Mouse (Mus musculus) liver, embryonic 14.5 days (tissue): ENCODE results near the gene Pfdn5. TPM values are rescaled to one million over a fixed set of nuclear protein-coding genes. Genes with fewer than 3 reads are reported as not detected.

ENCODE experiments used
- ATAC-seq: fragments of 200-750 bp; cut with Nextera tagmentation; 2 replicates; pipeline ENCODE4 v1.8.0; 2017; ENCODE audit warnings: moderate number of reproducible peaks, mild to moderate bottlenecking, moderate library complexity; ENCODE audit not compliant: insufficient read depth
- DNase-seq, 3 experiments: peaks; one replicate each; pipeline ENCODE4 v3.0.0-alpha.2; 2012 to 2013; ENCODE audit warnings: low read depth in 3 of 3, low spot score in 3 of 3
- H3K27ac ChIP-seq: fragments of 300-500 bp; sonication (generic); 2 replicates; pipeline ENCODE4 v1.5.1; 2014; ENCODE audit warnings: moderate library complexity, mild to moderate bottlenecking, control low read depth, inconsistent platforms
- H3K27me3 ChIP-seq: fragments of 300-500 bp; sonication (generic); 2 replicates; pipeline ENCODE4 v1.6.1; 2014; ENCODE audit warnings: mild to moderate bottlenecking, low read length, moderate library complexity; ENCODE audit not compliant: control insufficient read depth, insufficient read depth
- H3K36me3 ChIP-seq: fragments of 300-500 bp; sonication (generic); replicated peaks from 2 replicates; pipeline ENCODE4 v1.6.1; 2014; ENCODE audit warnings: low read depth; ENCODE audit not compliant: control insufficient read depth, insufficient read depth
- H3K4me1 ChIP-seq, 2 experiments: fragments of 200-500 bp in 1 of 2; fragments of 300-500 bp in 1 of 2; sonication (generic) in 1 of 2; replicated peaks; 2 replicates each; pipeline ENCODE4 v1.6.1; 2012 to 2014; ENCODE audit warnings: antibody characterized with exemption in 1 of 2, inconsistent platforms in 1 of 2, low read length in 1 of 2; ENCODE audit not compliant: control insufficient read depth in 2 of 2, insufficient read depth in 2 of 2
- H3K4me2 ChIP-seq: fragments of 300-500 bp; sonication (generic); 2 replicates; pipeline ENCODE4 v1.6.1; 2014; ENCODE audit warnings: low read depth, mild to moderate bottlenecking, control low read depth, moderate library complexity
- H3K4me3 ChIP-seq, 2 experiments: fragments of 200-500 bp in 1 of 2; fragments of 300-500 bp in 1 of 2; sonication (generic) in 1 of 2; 2 replicates each; pipeline ENCODE4 v1.5.1; 2012 to 2014; ENCODE audit warnings: low read depth in 2 of 2, low read length in 2 of 2, mild to moderate bottlenecking in 2 of 2, control low read depth in 1 of 2, inconsistent platforms in 1 of 2, moderate library complexity in 1 of 2; ENCODE audit not compliant: insufficient read depth in 1 of 2
- H3K9ac ChIP-seq: fragments of 300-500 bp; sonication (generic); replicated peaks from 2 replicates; pipeline ENCODE4 v1.6.1; 2014; ENCODE audit warnings: mild to moderate bottlenecking, control low read depth, moderate library complexity
- H3K9me3 ChIP-seq: fragments of 300-500 bp; sonication (generic); 2 replicates; pipeline ENCODE4 v1.6.1; 2016; ENCODE audit warnings: low read length, mixed read lengths; ENCODE audit not compliant: control insufficient read depth
- CTCF ChIP-seq: IDR thresholded peaks from 2 replicates; pipeline ENCODE4 v1.5.1; 2016; ENCODE audit warnings: antibody characterized with exemption, low read depth, control low read depth
- EP300 ChIP-seq: IDR thresholded peaks from 2 replicates; pipeline ENCODE4 v1.6.1; 2016; ENCODE audit warnings: antibody characterized with exemption, low read depth
- WGBS: fragments of 180-500 bp; shearing (Covaris S2); extraction: QIAGEN DNeasy Blood & Tissue Kit; methylation state at CpG from one replicate; pipeline ENCODE4 v1.1.7; 2014; ENCODE audit not compliant: insufficient replicate concordance; 5-methylcytosine and 5-hydroxymethylcytosine counted together
- polyA plus RNA-seq, 2 experiments: library from polyadenylated mRNA; depleted of rRNA in 1 of 2; stranded (reverse) in 1 of 2; unstranded in 1 of 2; fragments of >200 nt; fragmentation: Nextera tagmentation in 1 of 2; extraction: Ambion mirVana in 1 of 2; gene quantifications; 2 replicates each; pipeline versions ENCODE4 v1.2.1 to v1.2.3; 2012 to 2014

Gene Pfdn5
- polyA plus RNA-seq (2012; rRNA removed) (42.1 and 82.2 TPM in 2 replicates), polyA plus RNA-seq (2014; fragmentation: Nextera tagmentation; extraction: Ambion mirVana) (149 and 156 TPM in 2 replicates)

DNA sequence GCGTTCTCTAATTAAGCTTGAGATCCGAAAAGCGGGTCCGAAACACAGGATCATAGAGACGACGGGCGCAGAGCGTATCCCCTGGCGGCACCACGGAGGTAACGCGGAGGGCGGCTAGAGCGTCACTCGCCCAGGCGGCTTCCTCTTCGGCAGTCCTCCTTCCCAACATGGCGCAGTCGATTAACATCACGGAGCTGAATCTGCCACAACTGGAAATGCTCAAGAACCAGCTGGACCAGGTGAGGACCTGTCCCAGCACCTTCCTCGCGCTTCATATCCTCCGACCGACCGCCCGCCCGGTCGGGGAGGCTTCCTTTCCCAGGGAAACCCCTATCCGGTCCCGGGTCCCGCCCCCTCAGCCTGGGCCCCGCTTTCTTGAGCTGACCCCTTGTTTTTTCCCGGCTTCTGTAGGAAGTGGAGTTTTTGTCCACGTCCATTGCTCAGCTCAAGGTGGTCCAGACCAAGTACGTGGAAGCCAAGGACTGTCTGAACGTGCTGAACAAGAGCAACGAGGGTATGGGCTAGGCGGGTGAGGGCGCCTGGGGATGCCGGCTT, at the start of gene Pfdn5:
Gene Pfdn5, plus strand, starts transcription at position 95 of the 555 bp plus-strand sequence.
- H3K9me3 ChIP-seq, result no peaks in the 10 kb centered on the region
- H3K27me3 ChIP-seq, result no peaks in the 10 kb centered on the region
- peak within 1 kb of the TSS; percentile 92 for H3K9ac ChIP-seq
- peak within 1 kb of the TSS; percentile 79 for H3K4me2 ChIP-seq
- H3K27ac ChIP-seq, result peak within 1 kb of the TSS; percentile 36
- DNase-seq (peak; percentile 73 to 80 (median 76)), ATAC-seq (peak; percentile 90)
- under 1% methylated on average over 40 of the region's 40 CpGs for WGBS
- H3K4me1 ChIP-seq, result peaks cover 3 to 6% of the 10 kb centered on the region in 2 experiments; a peak in 3 of 4 replicates
- TF ChIP-seq CTCF (peak; percentile 77), EP300 (no peak)
- peak within 1 kb of the TSS; percentile 97 to 99 for H3K4me3 ChIP-seq
- peaks cover 25% of the 10 kb centered on the region for H3K36me3 ChIP-seq

GRCm38 (mm10) chr15:102278726-102279091, 47.2 kb upstream of the Pfdn5 start:
- no peak for ATAC-seq
- Histone ChIP-seq H3K4me2 (peak overlapping the region; percentile 97), H3K9me3 (no peaks in the 10 kb centered on the region), H3K4me1 (peaks cover 24 to 25% of the 10 kb centered on the region in 2 experiments), H3K9ac (peak overlapping the region; percentile 65), H3K36me3 (no peaks in the 10 kb centered on the region), H3K27me3 (no peaks in the 10 kb centered on the region), H3K27ac (peak overlapping the region; percentile 49), H3K4me3 (peak overlapping the region; percentile 72 to 84)
- TF ChIP-seq CTCF (no peak), EP300 (no peak)
- no peak for DNase-seq
- 16% methylated on average over 7 of the region's 7 CpGs for WGBS

- peak within 1 kb of the TSS; percentile 72 to 84 for H3K4me3 ChIP-seq
- H3K4me2 ChIP-seq, result peak within 1 kb of the TSS; percentile 97
- H3K9me3 ChIP-seq, result no peaks in the 10 kb centered on the region
- H3K27ac ChIP-seq, result peak within 1 kb of the TSS; percentile 49
- H3K9ac ChIP-seq, result peak within 1 kb of the TSS; percentile 81
- H3K27me3 ChIP-seq, result no peaks in the 10 kb centered on the region
- peak; percentile 93 for ATAC-seq
- TF ChIP-seq CTCF, result peak; percentile 40
- TF ChIP-seq EP300, result no peak
- under 1% methylated on average over 65 of the region's 65 CpGs for WGBS
- peaks cover 24 to 30% of the 10 kb centered on the region in 2 experiments for H3K4me1 ChIP-seq
- H3K36me3 ChIP-seq, result no peaks in the 10 kb centered on the region
- peak; percentile 76 to 82 (median 80) for DNase-seq
These were observed 46.7 kb upstream of the Pfdn5 start, which contains the start of gene Mfsd5 for GRCm38 (mm10) chr15:102279092-102279782. Gene Mfsd5, plus strand, starts transcription at chr15:102279454.

GRCm38 (mm10) chr15:102279783-102280520, 46.0 kb upstream of the Pfdn5 start:
- H3K4me2 ChIP-seq, result peak overlapping the region; percentile 97
- WGBS, result 14% methylated on average over 13 of the region's 13 CpGs
- peak overlapping the region; percentile 41 for H3K27ac ChIP-seq
- no peaks in the 10 kb centered on the region for H3K27me3 ChIP-seq
- no peaks in the 10 kb centered on the region for H3K9me3 ChIP-seq
- TF ChIP-seq EP300 (no peak), CTCF (no peak)
- peak overlapping the region; percentile 72 to 80 for H3K4me3 ChIP-seq
- H3K9ac ChIP-seq, result peak overlapping the region; percentile 81
- no peak for DNase-seq
- peak; percentile 40 for ATAC-seq
- H3K36me3 ChIP-seq, result no peaks in the 10 kb centered on the region
- H3K4me1 ChIP-seq, result peaks cover 24 to 30% of the 10 kb centered on the region in 2 experiments

- peaks cover 24 to 30% of the 10 kb centered on the region in 2 experiments for H3K4me1 ChIP-seq
- no peaks in the 10 kb centered on the region for H3K27me3 ChIP-seq
- DNase-seq (no peak), ATAC-seq (no peak)
- TF ChIP-seq EP300, result no peak
- no peak for TF ChIP-seq CTCF
- peak overlapping the region in 1 of 2 experiments; percentile 72; a peak in 2 of 4 replicates for H3K4me3 ChIP-seq
- H3K36me3 ChIP-seq, result no peaks in the 10 kb centered on the region
- WGBS, result 85% methylated on average over 19 of the region's 19 CpGs
- H3K9me3 ChIP-seq, result no peaks in the 10 kb centered on the region
- no peak overlapping the region for H3K9ac ChIP-seq
- peak overlapping the region; percentile 97 for H3K4me2 ChIP-seq
- no peak overlapping the region for H3K27ac ChIP-seq
These were observed 45.3 kb upstream of the Pfdn5 start for GRCm38 (mm10) chr15:102280623-102281022.
